Mouse (Mus musculus) hindbrain, embryonic 11.5 days (tissue): ENCODE measurements around the gene Gm19668. TPM values are rescaled to one million over a fixed set of nuclear protein-coding genes. Genes with fewer than 3 reads are reported as not detected.
"Not testable (repeated sequence)": the region's sequence is repeated elsewhere in the genome, so short reads cannot be mapped to it uniquely, and the experiment has no call there.

Experiments
- ATAC-seq: fragments of 200-750 bp; cut with Nextera tagmentation; 2 replicates; pipeline ENCODE4 v1.8.0; 2017; ENCODE audit warnings: mild to moderate bottlenecking, moderate TSS enrichment, moderate library complexity; ENCODE audit not compliant: low FRiP score
- DNase-seq: peaks from one replicate; pipeline ENCODE4 v3.0.0-alpha.2; 2015; ENCODE audit warnings: low spot score
- H3K27ac ChIP-seq: fragments of 300-500 bp; sonication (generic); 2 replicates; pipeline ENCODE4 v1.5.1; 2014; ENCODE audit warnings: mild to moderate bottlenecking, low read depth, low read length
- H3K27me3 ChIP-seq: fragments of 300-500 bp; sonication (generic); 2 replicates; pipeline ENCODE4 v1.6.1; 2014; ENCODE audit warnings: mild to moderate bottlenecking, low read length, moderate library complexity, mixed read lengths; ENCODE audit not compliant: control insufficient read depth, insufficient read depth
- H3K36me3 ChIP-seq: fragments of 300-500 bp; sonication (generic); 2 replicates; pipeline ENCODE4 v1.6.1; 2014; ENCODE audit warnings: mild to moderate bottlenecking, low read length, moderate library complexity, mixed read lengths; ENCODE audit not compliant: control insufficient read depth, insufficient read depth
- H3K4me1 ChIP-seq: fragments of 300-500 bp; sonication (generic); replicated peaks from 2 replicates; pipeline ENCODE4 v1.6.1; 2014; ENCODE audit warnings: low read length, mixed read lengths; ENCODE audit not compliant: control insufficient read depth, insufficient read depth
- H3K4me2 ChIP-seq: fragments of 300-500 bp; sonication (generic); replicated peaks from 2 replicates; pipeline ENCODE4 v1.6.1; 2014; ENCODE audit warnings: mild to moderate bottlenecking, low read depth, low read length
- H3K4me3 ChIP-seq: fragments of 300-500 bp; sonication (generic); 2 replicates; pipeline ENCODE4 v1.5.1; 2014; ENCODE audit warnings: low read depth, low read length
- H3K9ac ChIP-seq: fragments of 300-500 bp; sonication (generic); 2 replicates; pipeline ENCODE4 v1.6.1; 2014; ENCODE audit warnings: low read depth, low read length
- H3K9me3 ChIP-seq: fragments of 300-500 bp; sonication (generic); 2 replicates; pipeline ENCODE4 v1.6.1; 2016; ENCODE audit warnings: low read length; ENCODE audit not compliant: control insufficient read depth
- WGBS: fragments of 180-500 bp; shearing (Covaris S2); extraction: QIAGEN DNeasy Blood & Tissue Kit; methylation state at CpG from one replicate; pipeline ENCODE4 v1.1.7; 2014; 5-methylcytosine and 5-hydroxymethylcytosine counted together
- polyA plus RNA-seq: library from polyadenylated mRNA; unstranded; fragments of >200 nt; fragmentation: Nextera tagmentation; extraction: Ambion mirVana; gene quantifications from 2 replicates; pipeline ENCODE4 v1.2.1, GENCODE M21; 2014

Gene Gm19668
- polyA plus RNA-seq, 1 experiment from 2014 or later, result not detected

DNA sequence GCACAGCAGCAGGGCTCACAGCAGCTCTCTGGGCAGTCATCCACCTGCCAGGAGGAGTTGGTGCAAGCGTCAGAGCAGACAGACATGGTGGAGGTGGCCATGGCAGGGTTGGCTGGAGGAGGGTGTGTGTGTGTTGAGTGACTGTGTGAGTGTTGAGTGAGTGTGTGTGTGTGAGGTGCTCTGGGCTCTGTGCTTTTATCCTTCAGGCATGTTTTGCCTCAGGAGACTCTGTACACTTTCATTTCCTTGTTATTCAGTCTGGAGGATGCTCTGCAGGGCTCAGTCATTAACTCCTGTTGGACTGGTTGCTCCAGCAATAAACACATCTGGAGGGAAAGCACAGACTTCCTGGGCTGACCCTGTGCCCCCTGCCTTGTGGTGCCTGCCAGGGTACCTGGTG, 47.7 kb downstream of the Gm19668 start, which contains the start of gene Gm9736:
TSS of gene Gm9736 (minus strand) at position 101 of the 400 bp plus-strand sequence.
- not testable (repeated sequence) for H3K27ac ChIP-seq, H3K4me3 ChIP-seq, DNase-seq, H3K9me3 ChIP-seq, H3K4me2 ChIP-seq, H3K4me1 ChIP-seq, H3K27me3 ChIP-seq, ATAC-seq, H3K36me3 ChIP-seq, H3K9ac ChIP-seq
- WGBS, result 50% methylated on average over 1 of the region's 1 CpGs

DNA sequence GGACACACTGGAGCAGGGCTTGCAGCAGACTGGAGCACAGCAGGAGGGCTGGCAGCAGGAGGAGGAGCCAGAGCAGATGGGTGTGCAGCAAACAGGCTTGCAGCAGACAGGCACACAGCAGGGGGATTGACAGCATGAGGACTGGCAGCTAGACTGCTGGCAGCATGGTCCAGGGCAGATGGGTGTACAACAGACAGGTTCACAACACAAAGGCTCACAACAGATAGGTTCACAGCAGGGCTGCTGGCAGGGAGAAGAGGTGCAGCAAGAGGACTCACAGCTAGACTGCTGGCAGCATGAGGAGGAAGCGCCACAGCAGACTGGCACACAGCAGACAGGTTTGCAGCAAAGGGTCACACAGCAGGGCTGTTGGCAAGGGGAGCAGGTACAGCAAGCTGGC, 48.2 kb downstream of the Gm19668 start:
- not testable (repeated sequence) for DNase-seq, H3K4me1 ChIP-seq, H3K9ac ChIP-seq, H3K4me3 ChIP-seq, ATAC-seq, H3K36me3 ChIP-seq, H3K27ac ChIP-seq, H3K9me3 ChIP-seq, H3K27me3 ChIP-seq, H3K4me2 ChIP-seq
- WGBS, result 72% methylated on average over 1 of the region's 1 CpGs

Other genes with a start within 250 kb of the Gm19668 start
- 73.1 and 79.3 TPM in 2 replicates for gene Pttg1ip, start 217.4 kb downstream of the Gm19668 start, polyA plus RNA-seq
- 287 and 321 TPM in 2 replicates for gene Sumo3, start 193.0 kb downstream of the Gm19668 start, polyA plus RNA-seq
- gene Gm49325, start 192.9 kb downstream of the Gm19668 start, polyA plus RNA-seq, result 2.2 TPM in 1 of 2 replicates, not detected in the other
- 40.5 and 50.0 TPM in 2 replicates for gene Ube2g2, start 176.9 kb downstream of the Gm19668 start, polyA plus RNA-seq
- 0.56 and 0.64 TPM in 2 replicates for gene Tspear, start 112.6 kb downstream of the Gm19668 start, polyA plus RNA-seq
- not detected in 2 replicates for gene Gm19402, start 108.4 kb downstream of the Gm19668 start, polyA plus RNA-seq
- not detected in 2 replicates for gene Gm9508, start 101.9 kb downstream of the Gm19668 start, polyA plus RNA-seq
- gene Gm10272, start 92.5 kb downstream of the Gm19668 start, polyA plus RNA-seq, result not detected in 2 replicates
- not detected in 2 replicates for gene Gm10024, start 87.7 kb downstream of the Gm19668 start, polyA plus RNA-seq
- not detected in 2 replicates for gene Gm10142, start 83.3 kb downstream of the Gm19668 start, polyA plus RNA-seq
- gene Krtap12-1, start 78.5 kb downstream of the Gm19668 start, polyA plus RNA-seq, result not detected in 2 replicates
- gene Gm10100, start 72.6 kb downstream of the Gm19668 start, polyA plus RNA-seq, result not detected in 2 replicates
- not detected in 2 replicates for gene Gm18596, start 56.5 kb downstream of the Gm19668 start, polyA plus RNA-seq
- gene Gm9736, start 47.8 kb downstream of the Gm19668 start, polyA plus RNA-seq, result not detected in 2 replicates
- not detected in 2 replicates for gene Gm3233, start 39.5 kb downstream of the Gm19668 start, polyA plus RNA-seq
- gene Gm3238, start 27.8 kb downstream of the Gm19668 start, polyA plus RNA-seq, result not detected in 2 replicates
- not detected in 2 replicates for gene Gm7138, start 22.2 kb downstream of the Gm19668 start, polyA plus RNA-seq
- gene Gm3250, start 16.6 kb downstream of the Gm19668 start, polyA plus RNA-seq, result not detected in 2 replicates
- not detected in 2 replicates for gene Gm7137, start 10.9 kb downstream of the Gm19668 start, polyA plus RNA-seq
- gene Gm9639, start 4.1 kb downstream of the Gm19668 start, polyA plus RNA-seq, result not detected in 2 replicates
- not detected in 2 replicates for gene Gm9507, start 12.7 kb upstream of the Gm19668 start, polyA plus RNA-seq
- gene Gm2696, start 15.5 kb upstream of the Gm19668 start, polyA plus RNA-seq, result not detected in 2 replicates
- not detected in 2 replicates for gene Krtap10-4, start 28.0 kb upstream of the Gm19668 start, polyA plus RNA-seq
- gene Krtap10-10, start 36.8 kb upstream of the Gm19668 start, polyA plus RNA-seq, result not detected in 2 replicates
- not detected in 2 replicates for gene Gm36176, start 47.7 kb upstream of the Gm19668 start, polyA plus RNA-seq
- not detected in 2 replicates for gene Gm10318, start 53.7 kb upstream of the Gm19668 start, polyA plus RNA-seq
- not detected in 2 replicates for gene Gm3285, start 62.8 kb upstream of the Gm19668 start, polyA plus RNA-seq
- gene Lrrc3, start 103.4 kb upstream of the Gm19668 start, polyA plus RNA-seq, result 3.1 and 3.6 TPM in 2 replicates
- 0.56 and 1.4 TPM in 2 replicates for gene Trpm2, start 171.4 kb upstream of the Gm19668 start, polyA plus RNA-seq
- gene 1810043G02Rik, start 179.4 kb upstream of the Gm19668 start, polyA plus RNA-seq, result 33.2 and 37.1 TPM in 2 replicates
- 85.5 and 114 TPM in 2 replicates for gene Pfkl, start 210.9 kb upstream of the Gm19668 start, polyA plus RNA-seq
- not detected in 2 replicates for gene Dnmt3l, start 242.8 kb upstream of the Gm19668 start, polyA plus RNA-seq
- 0.11 and 0.28 TPM in 2 replicates for gene Aire, start 244.5 kb upstream of the Gm19668 start, polyA plus RNA-seq